Mouse (Mus musculus): ENCODE data around the gene Tenm2. TPM values are rescaled to one million over a fixed set of nuclear protein-coding genes. Genes with fewer than 3 reads are reported as not detected.

Gene Tenm2
- polyA plus RNA-seq, 1 experiment from 2014 or later: 0.16 TPM

- 71% methylated on average over 2 of the region's 2 CpGs for WGBS
- Histone ChIP-seq H3K27me3 (replicated peaks; ENCODE audit: insufficient read depth, low read length) (no peaks in the 10 kb centered on the region), H3K9ac (replicated peaks; ENCODE audit: low read depth) (no peak overlapping the region), H3K36me3 (ENCODE audit: insufficient read depth, low read length) (no peaks in the 10 kb centered on the region), H3K4me3 (ENCODE audit: low read depth, low read length) (no peak overlapping the region), H3K4me2 (replicated peaks; ENCODE audit: low read depth, low read length) (no peak overlapping the region), H3K27ac (ENCODE audit: low read length) (no peak overlapping the region), H3K9me3 (ENCODE audit: low read length) (no peaks in the 10 kb centered on the region), H3K4me1 (ENCODE audit: insufficient read depth, low read depth, low read length) (no peaks in the 10 kb centered on the region)
- ATAC-seq (no peak), DNase-seq (ENCODE audit: low spot score) (no peak)
- TF ChIP-seq EP300 (IDR thresholded peaks at IDR 0.05) (no peak), CTCF (IDR thresholded peaks at IDR 0.05) (no peak)
These were observed 669.6 kb downstream of the Tenm2 start for GRCm38 (mm10) chr11:36566146-36566545.

GRCm38 (mm10) chr11:36562851-36563250, 672.9 kb downstream of the Tenm2 start:
- H3K9ac ChIP-seq (replicated peaks; ENCODE audit: low read depth): no peak overlapping the region
- H3K4me3 ChIP-seq (ENCODE audit: low read depth, low read length): no peak overlapping the region
- H3K4me1 ChIP-seq (ENCODE audit: insufficient read depth, low read depth, low read length): no peaks in the 10 kb centered on the region
- DNase-seq (ENCODE audit: low spot score) (no peak), ATAC-seq (no peak)
- no peak for TF ChIP-seq CTCF (IDR thresholded peaks at IDR 0.05)
- no peaks in the 10 kb centered on the region for H3K36me3 ChIP-seq (ENCODE audit: insufficient read depth, low read length)
- 62% methylated on average over 3 of the region's 3 CpGs for WGBS
- no peaks in the 10 kb centered on the region for H3K27me3 ChIP-seq (replicated peaks; ENCODE audit: insufficient read depth, low read length)
- H3K27ac ChIP-seq (ENCODE audit: low read length): no peak overlapping the region
- no peaks in the 10 kb centered on the region for H3K9me3 ChIP-seq (ENCODE audit: low read length)
- H3K4me2 ChIP-seq (replicated peaks; ENCODE audit: low read depth, low read length): no peak overlapping the region

GRCm38 (mm10) chr11:36560785-36561548, 674.8 kb downstream of the Tenm2 start:
- no peaks in the 10 kb centered on the region for H3K9me3 ChIP-seq (ENCODE audit: low read length)
- no peak overlapping the region for H3K4me3 ChIP-seq (ENCODE audit: low read depth, low read length)
- H3K4me1 ChIP-seq (ENCODE audit: insufficient read depth, low read depth, low read length): no peaks in the 10 kb centered on the region
- DNase-seq (ENCODE audit: low spot score): no peak
- H3K36me3 ChIP-seq (ENCODE audit: insufficient read depth, low read length): no peaks in the 10 kb centered on the region
- TF ChIP-seq CTCF (IDR thresholded peaks at IDR 0.05) (no peak), EP300 (IDR thresholded peaks at IDR 0.05) (no peak)
- H3K27ac ChIP-seq (ENCODE audit: low read length): no peak overlapping the region
- H3K27me3 ChIP-seq (replicated peaks; ENCODE audit: insufficient read depth, low read length): no peaks in the 10 kb centered on the region
- H3K4me2 ChIP-seq (replicated peaks; ENCODE audit: low read depth, low read length): no peak overlapping the region
- no peak overlapping the region for H3K9ac ChIP-seq (replicated peaks; ENCODE audit: low read depth)
- 71% methylated on average over 7 of the region's 7 CpGs for WGBS
- ATAC-seq: no peak

- 77% methylated on average over 6 of the region's 6 CpGs for WGBS
- ATAC-seq: no peak
- H3K36me3 ChIP-seq (ENCODE audit: insufficient read depth, low read length): no peaks in the 10 kb centered on the region
- TF ChIP-seq CTCF (IDR thresholded peaks at IDR 0.05) (no peak), EP300 (IDR thresholded peaks at IDR 0.05) (no peak)
- H3K9me3 ChIP-seq (ENCODE audit: low read length): no peaks in the 10 kb centered on the region
- H3K4me3 ChIP-seq (ENCODE audit: low read depth, low read length): no peak overlapping the region
- no peak overlapping the region for H3K4me2 ChIP-seq (replicated peaks; ENCODE audit: low read depth, low read length)
- no peak overlapping the region for H3K27ac ChIP-seq (ENCODE audit: low read length)
- H3K4me1 ChIP-seq (ENCODE audit: insufficient read depth, low read depth, low read length): no peaks in the 10 kb centered on the region
- H3K27me3 ChIP-seq (replicated peaks; ENCODE audit: insufficient read depth, low read length): no peaks in the 10 kb centered on the region
- H3K9ac ChIP-seq (replicated peaks; ENCODE audit: low read depth): no peak overlapping the region
- no peak for DNase-seq (ENCODE audit: low spot score)
These were observed 678.4 kb downstream of the Tenm2 start for GRCm38 (mm10) chr11:36557316-36557715.

GRCm38 (mm10) chr11:36553286-36553685, 682.5 kb downstream of the Tenm2 start:
- H3K4me3 ChIP-seq (ENCODE audit: low read depth, low read length): no peak overlapping the region
- WGBS: 56% methylated on average over 5 of the region's 5 CpGs
- H3K9ac ChIP-seq (replicated peaks; ENCODE audit: low read depth): no peak overlapping the region
- H3K4me1 ChIP-seq (ENCODE audit: insufficient read depth, low read depth, low read length): no peaks in the 10 kb centered on the region
- ATAC-seq (no peak), DNase-seq (ENCODE audit: low spot score) (no peak)
- no peak overlapping the region for H3K27ac ChIP-seq (ENCODE audit: low read length)
- H3K27me3 ChIP-seq (replicated peaks; ENCODE audit: insufficient read depth, low read length): no peaks in the 10 kb centered on the region
- H3K4me2 ChIP-seq (replicated peaks; ENCODE audit: low read depth, low read length): no peak overlapping the region
- no peak for TF ChIP-seq EP300 (IDR thresholded peaks at IDR 0.05)
- TF ChIP-seq CTCF (IDR thresholded peaks at IDR 0.05): no peak
- H3K36me3 ChIP-seq (ENCODE audit: insufficient read depth, low read length): no peaks in the 10 kb centered on the region
- no peaks in the 10 kb centered on the region for H3K9me3 ChIP-seq (ENCODE audit: low read length)

GRCm38 (mm10) chr11:36550649-36551048, 685.1 kb downstream of the Tenm2 start:
- Histone ChIP-seq H3K27me3 (replicated peaks; ENCODE audit: insufficient read depth, low read length) (no peaks in the 10 kb centered on the region), H3K36me3 (ENCODE audit: insufficient read depth, low read length) (no peaks in the 10 kb centered on the region), H3K9ac (replicated peaks; ENCODE audit: low read depth) (no peak overlapping the region), H3K27ac (ENCODE audit: low read length) (no peak overlapping the region), H3K9me3 (ENCODE audit: low read length) (no peaks in the 10 kb centered on the region), H3K4me1 (ENCODE audit: insufficient read depth, low read depth, low read length) (no peaks in the 10 kb centered on the region), H3K4me3 (ENCODE audit: low read depth, low read length) (no peak overlapping the region), H3K4me2 (replicated peaks; ENCODE audit: low read depth, low read length) (no peak overlapping the region)
- TF ChIP-seq EP300 (IDR thresholded peaks at IDR 0.05): no peak
- TF ChIP-seq CTCF (IDR thresholded peaks at IDR 0.05): no peak
- DNase-seq (ENCODE audit: low spot score) (no peak), ATAC-seq (no peak)
- 63% methylated on average over 4 of the region's 4 CpGs for WGBS

All from lung, postnatal 0 days (tissue).